Mouse (Mus musculus) heart, postnatal 36 days (tissue): ENCODE data around the gene Cd302. TPM values are rescaled to one million over a fixed set of nuclear protein-coding genes. Genes with fewer than 3 reads are reported as not detected.
A peak's percentile ranks its signal among the peaks of the same experiment; 100 is the strongest.

Experiments
- DNase-seq, 2 experiments: peaks; one replicate each; pipeline ENCODE4 v3.0.0; 2021 to 2022
- intact Hi-C: fragments of 180-260 bp; cut with DNase I; formaldehyde crosslinking; loops from one replicate; pipeline ENCODE4 v1.15.1; 2025
- total RNA-seq, 2 experiments: library from RNA; stranded (reverse); gene quantifications; 2 replicates each; pipeline ENCODE4 v1.2.3; 2021

Gene Cd302
- total RNA-seq, 2 experiments from 2014 or later = 9.7 to 11.4 TPM

DNA sequence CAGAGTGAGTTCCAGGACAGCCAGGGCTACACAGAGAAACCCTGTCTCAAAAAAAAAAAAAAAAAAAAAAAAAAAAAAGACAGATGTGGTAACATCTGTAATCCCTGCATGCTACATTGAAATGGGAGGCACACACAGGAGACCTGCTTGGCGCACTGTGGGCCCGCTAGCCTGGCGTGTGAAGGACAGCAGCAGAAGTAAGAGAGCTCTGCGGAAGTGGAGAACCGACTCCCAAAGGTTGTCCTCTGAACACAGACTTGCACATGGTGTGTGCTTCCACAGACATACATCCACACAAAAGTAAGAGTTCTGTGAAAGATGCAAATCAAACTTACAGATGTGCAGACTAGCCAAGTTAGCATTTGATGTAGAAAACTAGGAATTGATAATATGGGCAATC, 25.1 kb downstream of the Cd302 start:
- no peak for DNase-seq
- intact Hi-C loops = no loop called here

DNA sequence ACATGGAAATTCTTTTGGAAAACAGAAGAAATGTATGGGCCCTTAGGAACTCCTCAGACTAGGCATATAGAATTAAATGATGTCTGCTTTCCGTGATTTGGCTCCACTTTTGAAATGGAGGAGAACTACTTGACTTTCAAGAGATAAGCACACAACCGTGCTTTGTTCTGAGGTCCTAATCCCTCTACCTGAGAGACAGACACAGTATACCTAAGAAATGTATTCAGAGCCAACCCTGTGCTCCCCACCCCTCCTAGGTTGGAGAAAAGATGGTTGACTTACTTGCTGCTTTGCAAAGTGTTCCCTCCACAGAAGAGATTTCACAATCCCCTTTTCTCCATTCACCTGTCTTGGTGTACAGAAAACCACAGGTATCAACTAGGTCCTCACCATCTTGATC, 27.5 kb downstream of the Cd302 start:
- intact Hi-C loops = no loop called here
- no peak for DNase-seq

DNA sequence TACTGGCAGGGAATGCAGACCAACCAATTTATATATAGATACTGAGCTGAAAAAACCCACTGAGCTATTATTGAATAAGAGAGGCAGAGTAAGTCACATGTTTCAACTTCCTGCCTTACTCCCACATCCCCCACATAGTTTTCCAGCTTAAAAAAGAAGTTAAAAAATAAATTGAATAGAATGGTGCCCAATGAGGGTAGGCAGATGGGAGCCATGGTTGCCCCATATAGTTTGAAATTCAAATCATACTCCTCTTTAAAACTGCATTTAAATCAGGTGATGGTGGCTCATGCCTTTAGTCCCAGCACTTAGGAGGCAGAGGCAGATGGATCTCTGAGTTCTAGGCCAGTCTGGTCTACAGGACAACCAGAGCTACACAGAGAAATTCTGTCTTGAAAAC, 30.8 kb downstream of the Cd302 start:
- intact Hi-C loops = no loop called here
- no peak for DNase-seq

DNA sequence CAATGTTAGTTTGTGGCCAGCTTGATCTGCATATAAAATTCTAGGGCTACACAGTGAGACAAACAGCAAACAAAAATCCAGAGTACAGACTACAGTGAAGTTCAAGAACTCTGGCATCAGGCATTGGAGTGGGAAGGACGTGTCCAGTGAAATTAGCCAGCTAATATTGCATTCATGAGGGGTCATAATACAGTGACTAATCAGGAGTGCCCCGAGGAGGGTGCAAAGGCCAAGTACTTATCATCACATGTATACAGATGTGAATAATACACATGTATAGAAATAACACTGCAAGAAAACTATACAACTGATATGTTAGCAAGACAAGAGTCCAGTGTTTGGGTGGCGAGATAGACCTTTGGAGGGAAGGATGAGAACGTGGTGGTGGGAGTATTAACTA, 31.5 kb downstream of the Cd302 start:
- intact Hi-C loops = no loop called here
- DNase-seq = no peak

DNA sequence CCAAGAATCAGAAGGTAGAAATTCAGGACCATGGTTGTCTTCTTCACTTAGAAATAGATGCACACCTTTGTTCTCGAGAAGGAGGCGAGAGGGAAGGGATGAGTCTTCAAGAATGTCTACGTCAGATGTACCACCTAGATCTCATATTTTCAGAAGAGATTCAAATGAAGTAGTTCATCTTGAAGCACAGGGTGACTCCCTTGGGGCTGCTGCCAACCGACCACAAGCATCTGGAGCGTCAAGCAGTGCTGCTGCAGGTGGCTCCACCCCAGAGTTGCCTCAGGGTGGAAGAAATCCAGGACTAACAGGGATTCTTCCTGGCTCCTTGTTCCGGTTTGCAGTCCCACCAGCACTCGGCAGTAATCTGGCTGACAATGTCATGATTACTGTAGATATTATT, 49.8 kb downstream of the Cd302 start:
- no peak for DNase-seq
- intact Hi-C loops = no loop called here

DNA sequence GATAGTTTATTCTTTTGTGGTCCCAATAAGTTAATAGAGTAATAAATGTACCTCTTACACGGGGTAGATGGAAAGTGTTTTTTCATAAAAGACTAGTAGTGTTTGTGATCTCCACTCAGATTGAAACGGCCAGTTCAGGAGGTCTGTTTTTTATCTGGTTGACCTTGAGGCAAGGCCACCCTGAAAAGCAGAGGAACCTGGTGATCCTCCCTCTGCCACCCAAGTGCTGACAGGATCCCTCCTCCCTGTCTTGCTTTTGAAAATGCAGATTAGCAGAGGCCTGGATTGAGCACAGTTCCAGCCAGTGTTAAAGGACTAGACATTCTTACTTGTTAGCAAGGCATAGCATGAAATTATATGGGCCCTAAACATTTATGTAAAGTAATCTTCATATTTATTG, 51.1 kb downstream of the Cd302 start:
- intact Hi-C loops = no loop called here

DNA sequence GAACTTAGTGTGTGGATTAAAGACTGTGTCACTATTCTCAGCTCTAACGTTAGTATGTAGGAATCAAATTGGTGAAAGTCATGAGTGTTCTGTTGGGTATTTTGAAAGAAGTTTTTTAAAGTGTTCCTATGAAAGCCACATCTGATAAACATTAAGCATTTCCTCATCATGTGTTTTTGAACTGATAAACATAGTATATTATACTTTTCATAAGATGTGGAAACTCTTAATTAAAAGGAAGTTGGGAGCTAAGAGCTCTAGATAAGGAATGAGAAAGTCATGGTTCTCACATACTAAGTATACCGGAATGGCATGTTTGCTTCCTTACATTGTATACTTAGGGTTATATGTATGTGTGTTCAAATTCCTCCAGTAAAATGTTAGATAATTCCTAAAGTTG, 53.9 kb downstream of the Cd302 start:
- intact Hi-C loops = no loop called here
- DNase-seq = no peak

More for the DNA sequence above, 51.1 kb downstream of the Cd302 start:
- DNase-seq = no peak

DNA sequence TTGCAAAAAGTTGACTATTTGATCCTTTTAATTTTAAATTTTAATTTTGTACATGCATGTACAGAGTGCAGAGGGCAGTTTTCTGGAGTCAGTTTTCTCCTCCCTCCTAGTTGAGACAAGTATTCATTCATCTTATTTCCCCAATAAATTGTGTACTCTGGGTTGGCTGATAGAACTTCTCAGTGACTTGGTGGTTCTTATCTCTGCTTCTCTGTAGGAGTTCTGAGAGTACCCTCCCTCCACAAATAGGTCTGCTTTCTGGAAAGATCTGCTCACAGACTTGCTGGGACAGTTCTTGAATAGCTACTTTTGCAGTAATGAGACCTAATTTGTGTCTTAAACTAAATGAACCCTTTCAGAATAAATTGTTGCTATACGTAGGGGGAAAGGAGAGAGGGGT, 55.8 kb downstream of the Cd302 start:
- intact Hi-C loops = no loop called here

DNA sequence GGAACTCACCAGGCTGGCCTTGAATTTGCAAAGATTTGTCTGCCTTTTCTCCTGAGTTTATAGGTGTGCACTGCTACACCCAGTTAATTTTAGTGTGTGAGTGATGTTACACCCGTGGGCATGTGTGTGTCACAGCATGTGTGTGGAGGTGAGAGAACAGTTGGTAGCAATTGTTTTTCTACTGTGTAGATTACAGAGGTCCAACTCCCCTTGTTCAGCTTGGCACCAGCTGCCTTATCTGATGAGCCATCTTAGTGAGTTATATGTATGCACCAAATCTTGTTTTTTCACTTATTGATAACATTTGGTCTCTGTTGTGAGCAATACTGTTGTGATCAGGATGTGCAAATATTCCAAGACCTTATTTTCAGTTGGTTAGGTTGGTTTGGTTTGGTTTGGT, 60.8 kb downstream of the Cd302 start:
- no peak for DNase-seq
- intact Hi-C loops = no loop called here

More for the DNA sequence above, 55.8 kb downstream of the Cd302 start:
- DNase-seq = no peak

DNA sequence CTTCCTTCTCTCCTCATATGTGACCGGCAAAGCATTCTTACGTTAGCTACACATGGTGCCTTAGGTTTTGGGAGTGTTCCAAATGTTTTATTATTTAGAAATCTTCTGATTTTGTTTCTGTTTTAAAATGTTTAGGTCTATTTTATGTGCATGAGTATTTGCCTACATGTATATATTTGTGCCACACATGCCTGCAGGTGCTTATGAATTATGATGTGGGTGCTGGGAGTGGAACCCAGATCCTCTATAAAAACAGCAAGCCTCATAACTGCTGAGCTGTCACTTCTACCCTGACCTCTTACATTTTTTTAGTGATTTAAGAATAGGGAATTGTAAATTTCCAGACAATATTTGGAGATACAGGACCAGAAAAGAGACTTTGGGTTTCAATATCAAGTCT, 62.3 kb downstream of the Cd302 start:
- intact Hi-C loops = no loop called here
- DNase-seq = no peak

DNA sequence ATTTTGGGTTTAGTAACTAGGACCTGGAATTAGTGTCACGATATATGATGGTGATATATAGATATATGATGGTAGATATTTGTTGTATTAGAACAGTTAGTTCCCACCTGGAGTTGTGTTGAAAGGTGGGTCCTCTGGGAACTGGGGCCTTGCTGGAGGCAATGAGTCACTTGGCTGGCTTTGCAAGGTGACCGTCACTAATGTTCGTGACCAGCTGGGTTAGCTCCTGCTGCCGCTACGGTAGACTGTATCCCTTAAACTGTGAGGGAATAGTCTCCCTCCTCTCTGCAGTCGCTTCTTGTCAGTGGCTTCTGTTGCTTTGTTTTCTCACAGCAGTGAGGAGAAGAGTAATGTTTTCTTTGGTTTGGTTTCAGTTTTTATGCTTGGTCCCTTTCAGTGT, 63.1 kb downstream of the Cd302 start:
- no peak for DNase-seq
- intact Hi-C loops = no loop called here

DNA sequence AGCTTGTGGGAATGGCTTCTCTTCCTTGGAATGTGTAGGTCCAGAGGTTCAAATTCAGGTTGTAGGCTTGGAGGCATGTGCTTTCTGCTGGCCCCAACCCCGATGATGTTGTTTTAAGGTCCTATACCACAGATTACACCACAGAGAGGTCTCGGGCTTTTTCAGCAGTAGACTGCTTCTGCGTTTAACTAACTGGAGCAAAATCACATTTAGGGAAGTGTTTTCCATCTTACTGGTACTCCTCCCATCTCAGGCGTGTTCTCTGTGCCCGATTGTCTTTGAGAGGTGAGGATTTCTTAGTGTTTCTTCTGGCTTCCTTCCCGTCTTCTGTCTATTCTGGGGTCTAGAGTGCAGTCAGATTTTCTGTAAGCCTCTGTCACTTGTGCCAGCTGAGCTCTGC, 66.7 kb downstream of the Cd302 start:
- no peak for DNase-seq
- intact Hi-C loops = loop anchor here (10.0 kb wide), 1 partner anchor 603 kb away; the partner anchor contains the start of gene Tanc1

DNA sequence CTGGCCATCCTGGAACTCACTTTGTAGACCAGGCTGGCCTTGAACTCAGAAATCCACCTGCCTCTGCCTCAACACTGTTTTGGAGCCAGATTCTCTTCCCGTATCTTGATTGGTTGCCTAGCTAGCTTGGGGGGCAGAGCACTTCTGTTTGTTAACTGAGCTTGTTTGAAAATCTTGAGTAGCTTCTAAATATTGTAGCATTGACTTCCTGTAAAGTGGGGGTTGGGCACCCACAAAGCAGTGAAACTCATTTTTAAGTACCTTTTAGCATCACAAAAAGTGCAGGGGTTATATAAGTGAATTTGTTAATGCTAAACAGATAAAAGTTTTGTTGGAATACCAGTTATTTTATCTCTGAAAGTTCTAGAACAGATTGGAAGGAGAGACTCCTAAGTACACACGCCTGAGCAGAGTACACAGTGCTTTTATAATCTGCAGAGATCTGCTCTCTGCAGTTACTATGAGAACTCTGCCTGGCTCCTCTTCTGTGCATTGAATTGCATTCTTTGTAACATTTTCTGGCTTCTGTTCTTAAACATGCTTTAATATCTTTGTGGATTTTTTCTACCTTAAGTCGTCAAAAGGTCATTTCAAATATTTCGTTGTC, 67.6 kb downstream of the Cd302 start:
- intact Hi-C loops = loop anchor here (10.0 kb wide), 1 partner anchor 602 kb away; the partner anchor contains the start of gene Tanc1
- DNase-seq = no peak

DNA sequence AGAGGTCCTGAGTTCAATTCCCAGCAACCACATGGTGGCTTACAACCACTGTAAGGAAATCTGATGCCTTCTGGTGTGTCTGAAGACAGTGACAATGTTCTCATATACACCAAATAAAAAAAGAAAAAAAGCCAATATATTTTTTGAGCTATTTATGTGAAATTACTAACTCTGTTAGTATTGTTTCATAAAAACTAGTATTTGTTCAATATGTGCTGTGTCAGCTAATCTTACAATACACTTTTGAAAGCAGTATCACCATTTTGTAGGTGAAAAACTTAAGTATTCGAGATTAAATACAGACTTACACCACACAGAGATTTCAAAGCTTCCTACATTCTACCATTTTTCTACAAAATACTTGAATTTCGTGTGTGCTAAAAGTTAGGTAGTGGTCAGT, 69.6 kb downstream of the Cd302 start:
- no peak for DNase-seq
- intact Hi-C loops = loop anchor here (10.0 kb wide), 1 partner anchor 600 kb away; the partner anchor contains the start of gene Tanc1

DNA sequence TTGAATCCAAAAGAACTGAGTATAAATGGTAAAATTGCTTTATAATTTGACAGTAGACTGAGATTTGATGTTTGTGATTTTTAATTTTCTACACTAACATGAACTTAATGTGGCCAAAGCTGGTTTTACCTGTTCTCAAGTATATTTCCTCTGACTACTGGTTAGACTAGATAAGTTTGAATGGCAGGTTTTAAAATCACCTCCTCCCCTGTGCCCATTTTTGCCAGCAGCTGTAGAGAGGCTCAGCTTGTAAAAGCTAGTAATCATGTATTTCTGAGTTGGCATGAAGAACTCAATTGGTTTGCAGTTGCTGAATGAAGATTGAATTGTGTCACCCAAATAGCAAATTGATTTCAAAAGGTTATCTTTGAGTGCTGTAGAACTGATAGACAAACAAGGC, 71.8 kb downstream of the Cd302 start:
- no peak for DNase-seq
- intact Hi-C loops = loop anchor here (10.0 kb wide), 1 partner anchor 598 kb away; the partner anchor contains the start of gene Tanc1

DNA sequence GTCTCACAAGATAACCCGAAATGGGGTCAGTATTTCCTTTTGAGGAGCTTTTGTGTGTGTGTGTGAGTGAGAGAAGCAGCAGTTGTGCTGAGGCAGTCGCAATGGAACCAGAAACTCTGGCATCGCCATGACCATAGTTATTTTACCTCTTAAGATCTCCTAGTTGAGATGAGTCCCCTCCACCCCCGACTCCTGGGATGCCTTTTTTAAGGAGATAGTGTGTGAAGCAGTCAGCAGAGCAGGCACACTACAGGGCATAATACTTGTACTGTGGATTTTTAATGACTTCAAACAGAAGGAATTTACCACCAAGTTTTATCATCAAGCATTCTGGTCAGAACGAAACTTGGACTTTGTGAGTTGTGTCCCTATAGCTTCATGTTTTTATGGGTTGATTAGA, 73.5 kb downstream of the Cd302 start:
- intact Hi-C loops = loop anchor here (10.0 kb wide), 1 partner anchor 596 kb away; the partner anchor contains the start of gene Tanc1
- DNase-seq = no peak

DNA sequence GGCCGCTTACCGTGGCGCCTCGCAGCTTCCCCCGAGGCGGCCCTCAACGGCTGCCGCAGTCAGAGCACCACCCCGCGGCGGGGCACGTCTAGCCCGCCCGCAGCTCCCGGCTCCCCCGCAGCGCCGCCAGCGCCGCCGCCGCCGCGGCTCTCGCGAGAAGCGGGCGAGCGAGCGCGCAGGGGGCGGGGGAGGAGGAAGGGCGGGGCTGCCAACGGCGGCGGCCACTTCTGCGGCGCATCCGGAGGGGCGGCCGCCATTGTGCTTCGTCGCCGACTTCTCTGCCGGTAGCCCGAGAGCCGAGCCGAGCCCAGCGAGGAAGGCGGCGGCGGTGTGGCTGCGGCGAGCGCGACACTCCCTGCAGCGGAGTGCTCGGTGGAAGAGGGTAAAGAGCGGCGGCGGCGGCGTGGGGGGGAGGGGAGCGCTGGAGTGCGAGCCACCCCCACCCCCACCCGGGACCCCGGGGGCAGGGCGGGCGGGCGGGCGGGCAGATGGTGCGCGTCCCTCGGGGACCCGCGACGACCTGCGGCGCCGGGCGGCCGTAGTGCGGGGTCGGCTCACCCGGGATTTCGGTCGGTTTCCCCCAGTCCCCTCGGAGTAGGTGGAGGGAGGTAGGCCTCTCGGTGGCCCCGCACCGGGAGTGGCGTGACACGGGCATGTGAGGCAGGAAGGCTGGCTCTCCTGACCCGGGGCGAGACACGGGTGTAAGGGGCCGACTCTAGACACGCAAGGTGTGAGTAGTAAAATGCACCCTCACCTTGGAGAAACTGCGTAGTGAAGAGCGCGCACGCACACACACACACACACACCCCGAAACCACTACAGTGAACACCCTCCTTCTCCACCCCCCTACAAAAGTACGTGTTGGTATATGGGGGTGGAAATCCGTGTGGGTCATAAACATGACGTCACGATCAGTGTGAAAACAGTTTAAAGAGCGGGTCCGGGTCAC, 74.3 kb downstream of the Cd302 start, which contains the start of the genes Baz2b and March7:
Gene Baz2b (minus strand): TSS at position 137 of the 949 bp plus-strand sequence.
Gene March7 (plus strand): TSS at position 185 of the 949 bp plus-strand sequence.
- peak; percentile 88 to 91 for DNase-seq
- intact Hi-C loops = loop anchor here (1.0 to 10.0 kb wide), 6 partner anchors 72 to 678 kb away; partner anchors contain the start of genes Cd302 and Tanc1

DNA sequence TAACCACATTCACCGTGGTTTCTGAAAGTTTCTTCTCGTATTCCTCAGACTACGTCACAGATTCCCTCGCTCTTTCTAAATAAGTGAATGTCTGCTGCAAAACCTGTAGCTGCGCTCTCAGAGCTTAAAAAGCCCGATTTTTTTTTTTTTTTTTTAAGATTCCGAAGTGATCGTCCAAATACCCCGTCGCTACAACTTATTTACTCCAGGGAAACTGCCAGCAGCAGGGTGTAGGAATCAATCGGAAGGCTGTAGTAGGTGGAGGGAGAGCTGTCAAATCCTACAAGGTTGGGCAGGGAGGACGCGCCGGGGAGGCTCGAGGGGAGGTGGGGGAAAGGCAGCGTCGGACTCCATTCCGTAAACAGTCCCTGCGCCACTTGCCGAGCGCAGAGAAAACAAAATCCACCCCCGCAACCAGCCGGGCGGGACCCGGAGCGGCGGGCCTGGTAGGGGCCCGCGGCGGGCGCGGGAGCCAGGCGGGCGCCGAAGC, 75.1 kb downstream of the Cd302 start:
- peak in 1 of 2 experiments; percentile 53 for DNase-seq
- intact Hi-C loops = loop anchor here (1.0 to 5.0 kb wide), 5 partner anchors 73 to 677 kb away; partner anchors contain the start of gene Cd302

DNA sequence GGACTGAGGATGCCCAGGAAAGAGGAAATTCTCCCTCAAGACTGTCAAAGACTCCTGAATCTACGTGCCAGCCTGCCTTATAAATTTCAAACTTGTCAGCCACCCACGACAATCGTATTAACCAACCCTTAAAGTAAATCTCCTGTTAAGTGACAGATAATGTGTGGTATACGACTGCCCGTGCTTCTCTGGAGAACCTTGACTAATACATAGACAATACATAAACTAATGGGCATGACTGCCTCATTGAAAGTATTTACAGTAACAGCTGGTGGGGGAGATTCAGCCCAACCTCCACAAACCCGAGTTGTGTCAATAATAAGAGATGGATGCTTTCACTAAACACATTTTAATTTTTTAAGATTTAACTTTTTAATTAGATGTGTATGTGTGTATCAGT, 78.5 kb downstream of the Cd302 start:
- intact Hi-C loops = loop anchor here (5.0 kb wide), 3 partner anchors 77 to 673 kb away; partner anchors contain the start of gene Cd302

DNA sequence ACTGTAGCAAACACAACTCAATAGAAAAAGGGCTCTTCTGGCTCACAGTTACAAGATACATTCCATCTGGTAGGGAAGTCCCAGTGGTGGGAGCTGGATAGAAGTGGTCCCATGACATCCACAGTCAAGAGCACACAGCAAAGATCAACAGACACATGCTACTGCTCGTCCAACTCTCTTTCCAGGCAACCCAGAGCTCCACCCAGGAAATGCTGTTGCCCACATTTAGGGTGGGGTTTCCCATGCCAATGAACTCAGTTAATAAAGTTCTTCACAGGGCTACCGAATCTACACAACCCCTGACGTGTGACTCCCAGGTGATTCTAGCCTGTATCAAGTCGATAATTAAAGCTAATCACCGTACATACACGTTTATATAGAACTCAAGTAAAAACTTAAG, 80.1 kb downstream of the Cd302 start:
- no peak for DNase-seq
- intact Hi-C loops = no loop called here

More for the DNA sequence above, 78.5 kb downstream of the Cd302 start:
- DNase-seq = no peak

DNA sequence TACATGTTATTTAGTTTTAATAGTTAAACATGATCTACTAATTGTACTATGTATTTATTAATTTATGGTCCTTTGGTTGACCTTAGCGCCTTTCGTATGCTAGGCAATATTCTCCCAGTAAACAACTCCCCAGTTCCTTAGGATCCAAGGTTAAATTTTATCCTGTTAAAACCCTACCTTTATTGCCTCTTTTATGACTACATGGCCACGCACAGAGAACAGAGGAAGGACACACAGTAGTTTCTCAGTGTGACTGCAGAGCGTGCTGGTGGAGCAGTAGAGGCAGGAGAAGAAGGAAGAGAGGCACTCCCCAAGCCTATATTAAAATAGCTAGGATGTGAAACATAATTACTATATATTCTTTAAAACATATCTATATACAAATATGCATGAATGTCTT, 80.6 kb downstream of the Cd302 start:
- intact Hi-C loops = no loop called here

More for the DNA sequence above, 80.6 kb downstream of the Cd302 start:
- DNase-seq = no peak
